Mouse (Mus musculus): ENCODE results near the gene Lrmda. TPM values are rescaled to one million over a fixed set of nuclear protein-coding genes. Genes with fewer than 3 reads are reported as not detected.

Lrmda gene
- polyA plus RNA-seq, 1 experiment: 0.65 TPM

DNA sequence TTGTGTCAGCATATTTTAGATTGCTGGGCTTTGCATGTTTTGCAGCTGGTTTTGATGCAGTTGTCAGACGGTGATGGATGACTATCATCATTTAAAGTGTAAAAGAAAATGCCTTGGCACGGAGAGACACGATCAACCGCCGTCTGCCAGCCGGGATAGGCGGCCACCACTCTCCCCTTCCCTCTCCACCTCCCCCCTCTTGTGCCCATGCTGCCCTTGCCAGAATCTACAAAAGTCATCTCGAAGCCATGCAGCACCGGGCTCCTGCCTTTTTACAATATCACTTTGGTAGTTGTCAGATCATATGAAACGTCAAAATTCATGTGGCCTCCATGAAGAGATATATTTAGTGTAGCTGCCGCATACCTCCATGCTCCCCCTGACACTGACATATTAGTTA lies 178.5 kb downstream of the Lrmda start:
- no peak overlapping the region for H3K4me3 ChIP-seq (ENCODE audit: insufficient read depth, low read length)
- TF ChIP-seq POLR2A (IDR thresholded peaks at IDR 0.05; ENCODE audit: extremely low read depth, insufficient read depth, low read length): no peak
- TF ChIP-seq CTCF (IDR thresholded peaks at IDR 0.05; ENCODE audit: extremely low read depth, insufficient read depth, low read length): no peak

DNA sequence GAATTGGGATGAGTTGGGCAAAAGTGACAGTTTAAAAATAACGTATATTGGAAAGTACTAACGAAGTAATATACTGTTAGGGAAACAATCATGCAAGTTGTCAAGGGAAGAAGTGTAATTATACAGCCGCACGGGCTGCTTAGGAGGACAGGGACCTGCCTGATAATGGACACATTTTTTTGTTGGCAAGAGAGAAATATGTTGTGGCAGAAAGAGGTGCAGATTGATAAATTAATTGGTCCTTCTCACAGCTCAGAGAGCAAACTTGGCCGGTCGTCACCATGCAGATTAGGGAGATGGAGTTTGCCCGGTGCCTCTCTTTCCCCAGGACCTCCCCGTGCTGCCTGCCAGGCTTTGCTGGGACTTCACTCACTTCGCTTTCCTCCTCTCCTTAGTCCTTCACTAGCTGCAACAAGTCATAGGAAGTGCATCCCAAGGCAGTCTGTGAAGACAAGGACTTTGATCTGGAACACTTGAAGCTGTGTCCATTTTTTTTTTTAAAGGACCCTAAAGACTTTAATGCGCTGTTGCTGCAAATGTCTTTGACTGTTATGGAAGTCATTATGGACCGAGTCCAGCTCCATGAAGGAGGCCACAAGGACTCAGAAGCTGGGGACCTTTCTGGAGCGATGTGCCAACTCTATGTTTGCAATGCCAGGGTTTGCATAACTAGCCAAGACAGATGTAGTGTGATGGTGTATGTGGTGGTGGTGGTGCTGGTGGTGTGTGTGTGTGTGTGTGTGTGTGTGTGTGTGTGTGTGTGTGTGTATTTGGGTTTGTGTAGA lies 179.3 kb downstream of the Lrmda start:
- TF ChIP-seq POLR2A (IDR thresholded peaks at IDR 0.05; ENCODE audit: extremely low read depth, insufficient read depth, low read length) (no peak), CTCF (IDR thresholded peaks at IDR 0.05; ENCODE audit: extremely low read depth, insufficient read depth, low read length) (no peak)
- Histone ChIP-seq H3K4me1 (ENCODE audit: control insufficient read depth, insufficient read depth, low read length) (no peaks in the 10 kb centered on the region), H3K4me3 (ENCODE audit: insufficient read depth, low read length) (no peak overlapping the region), H3K27ac (ENCODE audit: insufficient read depth, low read length) (no peak overlapping the region)

More for the DNA sequence above, 178.5 kb downstream of the Lrmda start:
- Histone ChIP-seq H3K4me1 (ENCODE audit: control insufficient read depth, insufficient read depth, low read length) (no peaks in the 10 kb centered on the region), H3K27ac (ENCODE audit: insufficient read depth, low read length) (no peak overlapping the region)

DNA sequence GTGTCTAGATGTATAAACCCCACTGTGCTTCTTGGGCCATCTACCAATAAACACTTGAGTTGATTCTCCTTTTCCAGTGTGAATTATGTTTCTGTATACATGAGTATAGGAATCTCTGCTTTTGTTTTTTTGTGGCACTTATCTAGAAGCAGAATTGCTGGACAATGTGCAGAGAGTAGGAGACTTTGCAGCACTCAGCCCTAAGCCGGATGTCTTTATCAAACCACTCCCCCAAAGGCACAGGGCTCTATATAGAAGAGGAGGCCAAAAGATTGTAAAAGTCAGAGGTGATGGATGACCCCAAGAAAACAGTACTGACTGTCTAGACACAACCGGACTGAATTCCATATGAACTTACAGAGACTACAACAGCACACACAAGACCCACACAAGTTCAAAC lies 182.2 kb downstream of the Lrmda start:
- H3K27ac ChIP-seq (ENCODE audit: insufficient read depth, low read length): no peak overlapping the region
- H3K4me1 ChIP-seq (ENCODE audit: control insufficient read depth, insufficient read depth, low read length): no peaks in the 10 kb centered on the region
- no peak for TF ChIP-seq CTCF (IDR thresholded peaks at IDR 0.05; ENCODE audit: extremely low read depth, insufficient read depth, low read length)
- H3K4me3 ChIP-seq (ENCODE audit: insufficient read depth, low read length): no peak overlapping the region

DNA sequence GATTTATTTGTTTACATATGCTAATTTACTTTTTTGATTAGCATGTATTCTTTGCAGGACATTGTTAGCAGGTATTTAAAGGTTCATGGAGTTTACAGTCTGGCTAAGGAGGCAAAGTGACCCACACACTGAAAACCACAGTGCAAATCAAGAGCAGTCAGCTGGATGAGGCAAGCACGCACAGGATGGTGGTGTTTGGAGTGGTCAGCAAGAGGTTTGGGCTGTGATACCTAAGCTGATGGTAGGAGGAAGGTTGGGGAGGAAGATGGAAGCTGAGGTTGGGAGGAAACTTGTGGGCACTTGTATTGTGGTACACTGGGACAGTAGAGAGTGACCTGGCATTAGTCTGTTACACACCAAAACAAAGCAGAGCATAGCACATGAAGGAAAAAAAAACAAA lies 191.1 kb downstream of the Lrmda start:
- no peaks in the 10 kb centered on the region for H3K4me1 ChIP-seq (ENCODE audit: control insufficient read depth, insufficient read depth, low read length)
- no peak for TF ChIP-seq CTCF (IDR thresholded peaks at IDR 0.05; ENCODE audit: extremely low read depth, insufficient read depth, low read length)
- H3K4me3 ChIP-seq (ENCODE audit: insufficient read depth, low read length): no peak overlapping the region
- H3K27ac ChIP-seq (ENCODE audit: insufficient read depth, low read length): no peak overlapping the region

DNA sequence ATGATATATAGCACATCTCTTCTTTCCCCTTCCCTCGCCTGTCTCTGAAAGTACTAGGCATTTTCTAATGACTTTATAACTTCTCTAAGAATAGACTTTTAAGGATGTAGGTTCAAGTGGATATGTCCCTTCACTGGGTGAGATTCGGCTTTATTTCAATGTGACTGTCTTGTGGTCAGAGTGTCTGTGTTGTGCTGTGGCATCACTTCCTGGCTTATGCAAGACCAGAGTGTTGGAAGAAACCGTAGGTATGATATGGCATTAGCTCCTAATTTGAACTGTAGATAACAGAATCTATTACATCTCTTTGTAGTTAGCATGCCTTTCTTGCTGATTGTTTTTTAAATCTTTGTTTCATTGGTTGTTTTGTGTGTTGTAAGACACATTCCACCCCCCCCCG lies 198.7 kb downstream of the Lrmda start:
- TF ChIP-seq CTCF (IDR thresholded peaks at IDR 0.05; ENCODE audit: extremely low read depth, insufficient read depth, low read length): no peak
- no peak for TF ChIP-seq POLR2A (IDR thresholded peaks at IDR 0.05; ENCODE audit: extremely low read depth, insufficient read depth, low read length)
- Histone ChIP-seq H3K4me3 (ENCODE audit: insufficient read depth, low read length) (no peak overlapping the region), H3K27ac (ENCODE audit: insufficient read depth, low read length) (no peak overlapping the region), H3K4me1 (ENCODE audit: control insufficient read depth, insufficient read depth, low read length) (no peaks in the 10 kb centered on the region)

DNA sequence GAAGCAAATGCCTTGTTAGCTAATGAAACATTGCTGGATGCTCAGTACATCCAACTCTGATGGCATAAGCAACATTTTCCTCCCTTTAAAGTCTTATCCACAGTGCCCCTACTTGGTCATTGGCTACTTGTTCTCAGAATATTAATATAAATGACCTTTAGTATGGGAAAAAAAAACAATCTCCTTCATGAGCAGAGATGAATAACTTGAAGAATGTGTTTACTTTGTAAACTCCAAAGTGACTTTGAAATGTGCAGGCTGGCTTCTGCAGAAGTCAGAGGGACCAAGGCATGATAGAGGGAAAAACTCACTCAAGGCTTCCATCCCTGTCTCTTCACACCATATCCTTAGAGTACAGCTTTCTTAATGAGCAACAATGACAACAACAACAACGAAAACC lies 202.5 kb downstream of the Lrmda start:
- Histone ChIP-seq H3K4me3 (ENCODE audit: insufficient read depth, low read length) (no peak overlapping the region), H3K27ac (ENCODE audit: insufficient read depth, low read length) (no peak overlapping the region), H3K4me1 (ENCODE audit: control insufficient read depth, insufficient read depth, low read length) (no peaks in the 10 kb centered on the region)
- TF ChIP-seq CTCF (IDR thresholded peaks at IDR 0.05; ENCODE audit: extremely low read depth, insufficient read depth, low read length) (no peak), POLR2A (IDR thresholded peaks at IDR 0.05; ENCODE audit: extremely low read depth, insufficient read depth, low read length) (no peak)

DNA sequence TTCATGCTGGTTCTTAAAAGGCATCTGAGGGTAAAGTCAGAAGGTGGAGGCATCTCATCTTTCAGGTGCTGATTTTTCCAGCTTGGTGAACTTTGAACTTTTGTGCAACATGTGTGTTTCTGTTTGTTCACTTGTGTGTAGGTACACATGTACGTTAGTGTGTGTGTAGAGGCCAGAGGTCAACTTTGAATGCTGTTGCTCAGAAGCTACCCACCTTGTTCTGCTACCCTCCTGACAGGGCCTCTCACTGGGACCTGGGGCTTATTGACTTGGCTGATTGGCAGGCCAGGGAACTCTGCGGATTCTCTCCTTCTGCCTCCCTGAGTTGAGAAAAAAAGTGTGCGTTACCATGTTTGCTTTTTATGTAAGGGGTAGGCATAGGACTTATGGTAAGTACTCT lies 203.1 kb downstream of the Lrmda start:
- no peaks in the 10 kb centered on the region for H3K4me1 ChIP-seq (ENCODE audit: control insufficient read depth, insufficient read depth, low read length)
- no peak overlapping the region for H3K4me3 ChIP-seq (ENCODE audit: insufficient read depth, low read length)
- TF ChIP-seq CTCF (IDR thresholded peaks at IDR 0.05; ENCODE audit: extremely low read depth, insufficient read depth, low read length) (no peak), POLR2A (IDR thresholded peaks at IDR 0.05; ENCODE audit: extremely low read depth, insufficient read depth, low read length) (no peak)
- H3K27ac ChIP-seq (ENCODE audit: insufficient read depth, low read length): no peak overlapping the region

DNA sequence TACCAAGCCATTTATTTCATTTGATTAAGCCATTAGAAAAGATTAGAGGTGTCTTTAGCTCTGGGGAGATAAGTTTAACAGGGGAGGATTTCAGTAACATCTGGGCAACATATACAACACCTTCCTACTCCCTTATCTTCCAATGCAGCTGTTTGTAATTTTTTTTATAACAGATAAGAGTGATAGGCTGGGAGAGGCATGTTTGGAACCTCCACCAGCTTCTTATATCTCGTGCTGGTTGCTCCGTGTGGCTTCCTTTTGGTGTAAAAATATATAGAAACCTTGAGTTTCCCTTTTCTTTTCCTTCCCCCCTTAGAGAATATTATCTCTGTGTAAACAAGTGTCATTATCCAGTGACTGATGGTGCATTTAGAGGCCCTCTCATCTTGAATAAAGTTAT lies 206.7 kb downstream of the Lrmda start:
- no peak for TF ChIP-seq CTCF (IDR thresholded peaks at IDR 0.05; ENCODE audit: extremely low read depth, insufficient read depth, low read length)
- no peak overlapping the region for H3K27ac ChIP-seq (ENCODE audit: insufficient read depth, low read length)
- H3K4me3 ChIP-seq (ENCODE audit: insufficient read depth, low read length): no peak overlapping the region
- H3K4me1 ChIP-seq (ENCODE audit: control insufficient read depth, insufficient read depth, low read length): no peaks in the 10 kb centered on the region

DNA sequence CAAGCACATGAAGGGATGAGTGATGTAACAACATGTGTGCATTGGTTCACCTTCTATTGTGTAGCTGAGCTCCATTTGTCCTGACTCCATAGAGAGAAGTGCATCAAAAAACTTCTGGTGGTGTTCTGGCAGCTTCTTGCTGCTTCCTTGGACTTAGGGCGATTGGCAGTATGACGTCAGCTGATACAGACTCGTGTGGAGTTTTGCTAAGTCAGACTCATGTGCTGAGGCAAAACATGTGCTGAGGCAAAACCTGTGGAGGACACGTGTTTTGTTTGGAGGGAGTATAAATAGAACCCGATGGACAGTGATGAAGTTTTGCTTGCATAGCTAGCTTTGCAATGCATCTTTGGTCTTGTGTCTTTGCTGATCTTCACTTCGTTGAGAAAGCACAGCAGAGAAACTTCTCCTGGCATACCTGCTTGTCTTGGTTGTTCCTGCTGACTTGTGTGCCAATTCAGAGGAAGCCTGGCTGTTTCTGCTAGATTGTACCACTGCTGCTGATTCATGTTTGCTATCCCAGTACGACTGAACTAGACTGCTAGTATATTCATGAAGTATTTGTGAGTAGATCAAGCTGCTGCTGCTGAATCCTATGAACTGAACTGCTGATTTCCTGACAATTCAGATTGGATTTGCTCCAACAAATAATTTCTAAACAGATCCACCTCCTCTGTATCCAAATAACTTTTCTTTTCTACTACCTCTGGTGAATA lies 208.9 kb downstream of the Lrmda start:
- H3K27ac ChIP-seq (ENCODE audit: insufficient read depth, low read length): no peak overlapping the region
- TF ChIP-seq CTCF (IDR thresholded peaks at IDR 0.05; ENCODE audit: extremely low read depth, insufficient read depth, low read length): no peak
- no peak for TF ChIP-seq POLR2A (IDR thresholded peaks at IDR 0.05; ENCODE audit: extremely low read depth, insufficient read depth, low read length)

DNA sequence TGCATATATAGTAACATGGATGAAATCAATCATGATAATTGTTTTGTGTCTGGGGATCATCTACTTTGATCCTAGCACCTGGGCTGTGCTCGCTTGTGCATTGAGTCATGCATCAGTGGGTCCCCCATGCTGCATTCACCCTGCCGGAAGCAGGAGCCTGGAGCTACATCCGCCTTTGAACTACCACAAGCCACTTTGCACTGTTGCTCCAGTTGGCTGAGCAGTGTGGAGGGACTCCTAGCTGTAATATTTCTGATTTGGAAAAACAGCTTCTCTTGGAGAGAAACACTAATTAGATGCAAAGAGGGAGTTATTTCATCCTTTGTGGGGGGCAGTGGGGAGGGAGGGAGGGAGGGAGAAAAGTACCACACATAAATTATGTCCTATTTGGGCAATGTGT lies 220.8 kb downstream of the Lrmda start:
- H3K4me3 ChIP-seq (ENCODE audit: insufficient read depth, low read length): no peak overlapping the region
- no peaks in the 10 kb centered on the region for H3K4me1 ChIP-seq (ENCODE audit: control insufficient read depth, insufficient read depth, low read length)
- TF ChIP-seq POLR2A (IDR thresholded peaks at IDR 0.05; ENCODE audit: extremely low read depth, insufficient read depth, low read length) (no peak), CTCF (IDR thresholded peaks at IDR 0.05; ENCODE audit: extremely low read depth, insufficient read depth, low read length) (no peak)
- H3K27ac ChIP-seq (ENCODE audit: insufficient read depth, low read length): no peak overlapping the region

More for the DNA sequence above, 208.9 kb downstream of the Lrmda start:
- Histone ChIP-seq H3K4me1 (ENCODE audit: control insufficient read depth, insufficient read depth, low read length) (no peaks in the 10 kb centered on the region), H3K4me3 (ENCODE audit: insufficient read depth, low read length) (no peak overlapping the region)
